Mouse (Mus musculus) heart, embryonic 16.5 days (tissue): ENCODE measurements around the gene Mau2. TPM values are rescaled to one million over a fixed set of nuclear protein-coding genes. Genes with fewer than 3 reads are reported as not detected.
"Not testable (repeated sequence)": the region's sequence is repeated elsewhere in the genome, so short reads cannot be mapped to it uniquely, and the experiment has no call there.

Experiments used
- ATAC-seq: fragments of 200-750 bp; cut with Nextera tagmentation; replicated peaks from 2 replicates; pipeline ENCODE4 v1.8.0; 2017; ENCODE audit warnings: moderate number of reproducible peaks; ENCODE audit not compliant: insufficient read depth, low FRiP score; ENCODE audit errors: extremely low read depth
- H3K27ac ChIP-seq: fragments of 300-500 bp; sonication (generic); 2 replicates; pipeline ENCODE4 v1.5.1; 2014; ENCODE audit warnings: mild to moderate bottlenecking, low read length, control low read depth, moderate library complexity
- H3K27me3 ChIP-seq: fragments of 300-500 bp; sonication (generic); 2 replicates; pipeline ENCODE4 v1.6.1; 2014; ENCODE audit warnings: low read length, mixed read lengths; ENCODE audit not compliant: control insufficient read depth, insufficient read depth
- H3K36me3 ChIP-seq: fragments of 300-500 bp; sonication (generic); 2 replicates; pipeline ENCODE4 v1.6.1; 2014; ENCODE audit not compliant: control insufficient read depth, insufficient read depth
- H3K4me1 ChIP-seq: fragments of 300-500 bp; sonication (generic); 2 replicates; pipeline ENCODE4 v1.6.1; 2014; ENCODE audit warnings: low read length, mixed read lengths; ENCODE audit not compliant: control insufficient read depth, insufficient read depth
- H3K4me2 ChIP-seq: fragments of 300-500 bp; sonication (generic); 2 replicates; pipeline ENCODE4 v1.6.1; 2014; ENCODE audit warnings: low read depth, mild to moderate bottlenecking, control low read depth, low read length
- H3K4me3 ChIP-seq: fragments of 300-500 bp; sonication (generic); 2 replicates; pipeline ENCODE4 v1.5.1; 2014; ENCODE audit warnings: mild to moderate bottlenecking, control low read depth, low read length
- H3K9ac ChIP-seq: fragments of 300-500 bp; sonication (generic); 2 replicates; pipeline ENCODE4 v1.6.1; 2014; ENCODE audit warnings: low read length, control low read depth
- H3K9me3 ChIP-seq: fragments of 300-500 bp; sonication (generic); replicated peaks from 2 replicates; pipeline ENCODE4 v1.6.1; 2016; ENCODE audit warnings: low read length; ENCODE audit not compliant: control insufficient read depth
- WGBS: fragments of 180-500 bp; shearing (Covaris S2); extraction: QIAGEN DNeasy Blood & Tissue Kit; methylation state at CpG from one replicate; pipeline ENCODE4 v1.1.7; 2014; 5-methylcytosine and 5-hydroxymethylcytosine counted together
- polyA plus RNA-seq: library from polyadenylated mRNA; unstranded; fragments of >200 nt; fragmentation: Nextera tagmentation; extraction: Ambion mirVana; gene quantifications from 2 replicates; pipeline ENCODE4 v1.2.1, GENCODE M21; 2015

Mau2 gene
- polyA plus RNA-seq, 1 experiment from 2014 or later, result 38.4 TPM

DNA sequence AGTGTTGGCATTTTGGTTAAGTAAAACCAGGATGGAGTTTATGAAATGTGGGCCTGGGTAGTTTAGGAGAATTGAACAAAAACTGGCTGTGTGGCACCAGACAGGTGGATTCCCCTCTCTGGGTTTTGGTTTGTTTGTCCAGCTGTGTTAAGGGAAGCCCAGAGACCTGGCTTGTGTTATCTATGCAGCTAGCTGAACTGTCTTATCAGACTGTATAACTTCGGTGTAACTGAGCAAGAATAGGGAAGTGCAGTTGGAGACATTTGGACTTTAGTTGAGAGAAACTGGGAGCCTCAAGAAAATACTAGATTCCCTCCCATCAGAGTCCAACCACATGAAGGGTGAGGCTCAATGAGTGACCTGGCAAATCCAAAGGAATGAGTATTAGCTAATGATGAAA lies 31.1 kb upstream of the Mau2 start:
- Histone ChIP-seq H3K9me3 (no peaks in the 10 kb centered on the region), H3K4me1 (peaks cover 12% of the 10 kb centered on the region), H3K27ac (no peak overlapping the region), H3K36me3 (peaks cover 15% of the 10 kb centered on the region), H3K4me2 (no peak overlapping the region), H3K27me3 (no peaks in the 10 kb centered on the region), H3K9ac (no peak overlapping the region), H3K4me3 (no peak overlapping the region)
- no peak for ATAC-seq
- WGBS, result 17% methylated on average over 1 of the region's 1 CpGs

DNA sequence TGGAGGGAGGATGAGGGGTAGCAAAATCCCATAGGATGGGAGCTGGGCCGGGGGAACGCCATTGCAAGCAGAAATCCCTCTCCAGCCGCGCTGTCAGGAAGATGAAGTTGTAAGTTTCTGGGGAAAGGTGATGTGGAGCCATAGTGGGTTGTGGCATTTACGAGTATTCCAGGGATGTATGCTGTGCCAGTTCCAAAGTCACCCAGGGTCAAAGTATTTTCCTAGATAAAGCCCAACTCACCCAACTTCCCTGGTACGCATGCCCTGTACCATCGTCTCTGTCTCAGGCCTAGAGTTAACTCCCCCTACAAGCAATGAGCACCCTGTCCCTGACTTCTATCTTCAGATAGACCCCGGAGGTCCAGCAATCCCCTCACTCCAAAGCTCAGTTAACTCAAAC lies 30.6 kb upstream of the Mau2 start:
- H3K4me1 ChIP-seq, result peaks cover 12% of the 10 kb centered on the region
- H3K27me3 ChIP-seq, result no peaks in the 10 kb centered on the region
- 51% methylated on average over 8 of the region's 8 CpGs for WGBS
- no peak overlapping the region for H3K27ac ChIP-seq
- H3K9me3 ChIP-seq, result no peaks in the 10 kb centered on the region
- peak overlapping the region; percentile 79 for H3K4me2 ChIP-seq
- H3K36me3 ChIP-seq, result peaks cover 17% of the 10 kb centered on the region
- H3K4me3 ChIP-seq, result peak overlapping the region; percentile 43
- no peak for ATAC-seq
- peak overlapping the region; percentile 62 for H3K9ac ChIP-seq

DNA sequence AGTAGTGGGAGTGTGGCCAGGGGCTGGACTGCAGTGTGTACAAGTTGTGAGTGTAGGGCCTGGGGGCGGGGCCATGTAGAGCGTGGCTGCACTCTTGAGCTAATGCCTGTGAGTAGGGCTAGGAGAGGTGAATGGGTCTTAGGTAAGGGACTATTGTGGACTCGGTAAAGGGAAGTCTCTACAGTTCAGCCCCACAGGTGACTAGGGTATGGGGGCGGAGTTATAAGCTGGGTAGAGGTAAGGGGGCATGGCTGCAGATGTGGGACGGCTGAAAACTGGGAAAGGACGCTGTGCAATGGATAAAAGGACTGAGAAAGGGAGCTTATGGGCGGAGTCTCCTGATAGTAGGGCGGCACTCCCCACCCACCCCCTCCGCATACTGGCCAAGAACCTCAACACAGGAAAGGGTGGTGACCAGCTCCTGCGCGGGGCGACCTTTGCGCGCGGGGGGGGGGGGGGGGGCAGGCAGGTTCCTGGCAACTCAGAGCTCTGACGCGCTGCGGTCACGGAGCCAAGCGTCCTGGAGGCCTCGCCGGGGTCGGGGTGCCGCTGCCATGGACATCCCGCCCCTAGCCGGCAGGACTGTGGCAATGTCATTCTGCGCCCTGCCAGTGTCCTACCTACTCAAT lies 30.0 kb upstream of the Mau2 start, which contains the start of gene Tm6sf2:
TSS of gene Tm6sf2 (plus strand) at position 484 of the 629 bp plus-strand sequence.
- H3K27me3 ChIP-seq, result no peaks in the 10 kb centered on the region
- H3K4me1 ChIP-seq, result peaks cover 12% of the 10 kb centered on the region
- ATAC-seq, result peak; percentile 81
- H3K27ac ChIP-seq, result peak within 1 kb of the TSS; percentile 19; the same call in 1 of the 2 replicates
- peak within 1 kb of the TSS; percentile 43 for H3K4me3 ChIP-seq
- peak within 1 kb of the TSS; percentile 62 for H3K9ac ChIP-seq
- H3K4me2 ChIP-seq, result peak within 1 kb of the TSS; percentile 79
- 7% methylated on average over 24 of the region's 27 CpGs for WGBS
- peaks cover 21% of the 10 kb centered on the region for H3K36me3 ChIP-seq
- no peaks in the 10 kb centered on the region for H3K9me3 ChIP-seq

DNA sequence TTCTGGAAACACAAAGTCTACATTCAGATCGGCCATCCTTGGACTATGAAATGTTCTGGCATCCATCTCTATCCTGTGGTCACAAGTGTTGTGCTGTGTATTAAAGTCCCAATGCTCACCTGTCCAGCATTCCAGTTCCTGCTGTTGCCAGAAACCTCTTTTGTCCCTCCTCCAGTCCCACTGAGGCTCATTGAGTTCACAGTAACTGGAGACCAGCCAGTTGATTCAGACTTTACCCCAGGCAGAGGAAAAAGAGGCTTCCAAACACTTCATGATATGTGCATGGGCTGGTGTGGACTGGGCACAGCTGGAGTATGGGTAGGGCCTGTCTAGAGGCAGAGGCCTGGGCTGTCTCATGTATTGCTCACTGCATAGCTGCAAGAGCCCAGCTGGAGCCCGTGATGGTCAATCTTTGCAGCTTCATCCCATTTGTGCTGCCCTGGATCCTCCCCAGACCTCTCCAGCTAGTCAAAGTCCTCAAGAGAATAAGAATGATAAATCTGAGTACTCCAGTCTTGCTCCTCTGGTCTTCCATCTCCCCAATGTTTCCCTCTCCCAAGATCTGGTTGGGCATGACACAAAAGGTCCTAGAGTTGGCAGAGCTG lies 29.4 kb upstream of the Mau2 start:
- peak overlapping the region; percentile 19; the same call in 1 of the 2 replicates for H3K27ac ChIP-seq
- 82% methylated on average over 2 of the region's 2 CpGs for WGBS
- H3K4me1 ChIP-seq, result peaks cover 12% of the 10 kb centered on the region
- peaks cover 21% of the 10 kb centered on the region for H3K36me3 ChIP-seq
- H3K4me2 ChIP-seq, result no peak overlapping the region; the same call in 1 of the 2 replicates
- no peaks in the 10 kb centered on the region for H3K27me3 ChIP-seq
- no peaks in the 10 kb centered on the region for H3K9me3 ChIP-seq
- no peak overlapping the region for H3K9ac ChIP-seq
- H3K4me3 ChIP-seq, result no peak overlapping the region
- no peak for ATAC-seq

DNA sequence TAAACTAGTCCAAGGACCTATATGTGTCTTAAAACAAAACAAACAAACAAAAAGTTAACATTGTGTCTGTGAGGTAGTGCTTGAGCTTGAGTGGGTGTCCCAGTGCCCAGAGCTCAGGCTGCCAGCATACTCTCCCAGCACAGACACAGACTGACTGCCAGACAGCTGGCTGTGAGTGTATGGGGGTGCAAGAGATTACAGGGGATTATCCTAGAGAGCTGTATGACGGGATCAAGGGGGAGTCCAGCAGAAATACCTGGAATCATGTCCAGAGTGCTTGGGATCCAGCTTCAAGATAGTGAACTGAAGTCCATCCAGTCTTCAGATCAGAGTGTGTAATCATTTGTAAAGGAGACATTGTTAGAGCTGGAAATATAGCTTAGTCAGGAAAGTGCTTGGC lies 15.2 kb upstream of the Mau2 start:
- WGBS, result 83% methylated on average over 1 of the region's 1 CpGs
- Histone ChIP-seq H3K27me3 (no peaks in the 10 kb centered on the region), H3K27ac (no peak overlapping the region), H3K9ac (no peak overlapping the region), H3K4me3 (no peak overlapping the region), H3K4me2 (no peak overlapping the region), H3K4me1 (no peaks in the 10 kb centered on the region), H3K36me3 (peaks cover 45% of the 10 kb centered on the region), H3K9me3 (no peaks in the 10 kb centered on the region)
- ATAC-seq, result no peak

DNA sequence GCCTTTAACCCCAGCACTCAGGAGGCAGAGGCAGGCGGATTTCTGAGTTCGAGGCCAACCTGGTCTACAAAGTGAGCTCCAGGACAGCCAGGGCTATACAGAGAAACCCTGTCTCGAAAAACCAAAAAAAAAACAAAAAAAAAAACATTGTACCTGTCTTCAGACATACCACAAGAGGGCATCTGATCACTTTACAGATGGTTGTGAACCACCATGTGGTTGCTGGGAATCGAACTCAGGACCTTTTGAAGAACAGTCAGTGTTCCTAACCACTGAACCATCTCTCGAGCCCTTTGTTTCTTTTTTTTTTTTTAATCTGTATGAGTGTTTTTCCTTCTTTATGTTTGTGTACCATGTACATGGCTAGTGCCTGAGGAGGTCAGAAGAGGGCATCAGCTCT lies 7.9 kb upstream of the Mau2 start:
- H3K27me3 ChIP-seq, H3K4me1 ChIP-seq, H3K9ac ChIP-seq, H3K27ac ChIP-seq, H3K9me3 ChIP-seq, H3K4me3 ChIP-seq, H3K4me2 ChIP-seq, ATAC-seq: not testable (repeated sequence)
- 92% methylated on average over 5 of the region's 5 CpGs for WGBS
- peaks cover 32% of the 10 kb centered on the region for H3K36me3 ChIP-seq

DNA sequence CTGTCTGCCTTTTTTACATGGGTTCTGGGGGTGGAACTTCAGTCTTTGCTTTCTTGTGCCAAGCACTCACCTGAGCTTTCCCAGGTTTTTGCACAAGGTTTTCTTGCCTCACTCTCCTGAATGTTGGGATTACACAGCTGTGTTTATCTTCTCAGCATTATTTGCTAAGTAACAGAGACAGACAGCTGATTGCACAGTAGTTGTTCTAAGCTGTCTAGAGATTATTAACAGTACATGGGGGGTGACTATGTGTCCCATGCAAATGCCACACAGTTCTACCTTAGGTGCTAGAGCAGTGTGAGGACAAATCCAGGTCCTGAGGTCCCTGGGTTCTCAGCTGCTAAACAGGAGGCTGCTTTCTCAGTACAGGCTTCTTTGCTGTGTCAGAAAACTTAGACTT lies 7.1 kb upstream of the Mau2 start:
- H3K4me2 ChIP-seq, result no peak overlapping the region
- H3K9ac ChIP-seq, result no peak overlapping the region
- peaks cover 27% of the 10 kb centered on the region for H3K36me3 ChIP-seq
- no peaks in the 10 kb centered on the region for H3K9me3 ChIP-seq
- no peaks in the 10 kb centered on the region for H3K27me3 ChIP-seq
- no peak overlapping the region for H3K4me3 ChIP-seq
- no peaks in the 10 kb centered on the region; the same call in 1 of the 2 replicates for H3K4me1 ChIP-seq
- no peak for ATAC-seq
- no peak overlapping the region for H3K27ac ChIP-seq

DNA sequence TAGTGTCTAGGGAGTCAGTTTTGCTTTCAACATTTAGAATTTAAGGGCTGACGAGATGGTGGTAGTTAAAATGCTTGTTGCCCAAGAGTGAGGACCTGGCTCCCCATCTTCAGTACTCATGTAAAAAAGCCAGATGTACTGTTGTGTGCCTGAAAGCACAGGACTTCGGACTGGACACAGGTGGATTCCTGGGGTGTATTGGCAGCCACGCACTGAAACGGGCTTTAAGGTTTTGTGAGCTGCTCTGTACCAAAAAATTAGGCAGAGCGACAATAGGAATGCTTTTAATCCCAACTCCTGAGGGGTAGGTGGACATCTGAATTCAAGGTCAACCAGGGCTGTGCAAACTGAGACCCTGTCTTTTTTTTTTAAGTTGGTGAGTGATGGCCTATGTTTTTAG lies 1.5 kb upstream of the Mau2 start:
- peaks cover 20% of the 10 kb centered on the region for H3K4me1 ChIP-seq
- 85% methylated on average over 5 of the region's 5 CpGs for WGBS
- no peaks in the 10 kb centered on the region for H3K9me3 ChIP-seq
- no peak overlapping the region for H3K4me2 ChIP-seq
- no peak overlapping the region for H3K9ac ChIP-seq
- H3K27ac ChIP-seq, result no peak overlapping the region
- H3K4me3 ChIP-seq, result no peak overlapping the region
- ATAC-seq, result no peak
- peaks cover 4% of the 10 kb centered on the region; the same call in 1 of the 2 replicates for H3K36me3 ChIP-seq
- H3K27me3 ChIP-seq, result no peaks in the 10 kb centered on the region

DNA sequence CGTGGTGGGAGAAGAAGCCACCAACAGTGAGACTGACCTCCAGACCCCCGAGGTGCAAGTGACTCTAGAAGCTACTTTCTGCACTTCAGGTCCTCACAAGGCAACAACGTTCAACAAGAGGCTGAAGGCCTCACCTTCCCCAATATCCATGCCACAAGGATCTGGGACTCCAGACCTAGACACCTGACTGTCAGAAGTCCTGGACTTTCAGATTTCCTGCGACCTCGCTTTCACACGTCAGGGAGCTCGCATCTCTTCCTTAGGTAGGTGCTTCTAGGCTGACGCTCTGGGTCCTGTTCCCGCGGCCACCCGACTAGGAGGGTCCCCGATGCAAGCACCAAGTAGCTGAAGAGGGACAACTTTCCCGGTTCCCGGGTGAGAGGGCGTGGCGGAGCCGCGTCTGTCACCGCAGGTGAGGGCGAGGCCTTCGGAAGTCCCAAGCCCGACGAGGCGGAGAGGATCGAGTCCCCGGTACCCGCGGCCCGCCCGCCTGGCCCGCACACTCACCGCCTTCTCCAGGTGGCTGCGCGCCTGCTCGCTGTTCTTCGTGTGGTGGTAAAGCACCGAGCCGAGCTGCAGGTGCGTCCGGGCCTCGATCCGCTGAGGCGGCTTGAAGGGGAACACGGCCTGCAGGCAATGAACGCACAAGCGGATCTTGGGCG lies 518 bp downstream of the Mau2 start:
- ATAC-seq, result peak; percentile 15; the same call in 1 of the 2 replicates
- under 1% methylated on average over 47 of the region's 47 CpGs for WGBS

More for the DNA sequence above, 518 bp downstream of the Mau2 start:
- no peaks in the 10 kb centered on the region for H3K9me3 ChIP-seq
- H3K36me3 ChIP-seq, result no peaks in the 10 kb centered on the region
- peak overlapping the region; percentile 98 for H3K4me2 ChIP-seq
- H3K4me3 ChIP-seq, result peak overlapping the region; percentile 100
- peaks cover 20% of the 10 kb centered on the region for H3K4me1 ChIP-seq
- peak overlapping the region; percentile 86 for H3K27ac ChIP-seq
- H3K27me3 ChIP-seq, result no peaks in the 10 kb centered on the region
- peak overlapping the region; percentile 100 for H3K9ac ChIP-seq
